Mouse (Mus musculus): Measurements from ENCODE around the gene Mfng. TPM values are rescaled to one million over a fixed set of nuclear protein-coding genes. Genes with fewer than 3 reads are reported as not detected.

Mfng gene
- total RNA-seq, 2 experiments from 2014 or later, result 11.2 to 11.8 TPM

GRCm38 (mm10) chr15:78789721-78790323 is 16.5 kb upstream of the Mfng start:
- DNase-seq, result no peak
- intact Hi-C loops (cut with DNase I), result no loop called here

- no peak for DNase-seq
- intact Hi-C loops (cut with DNase I), result no loop called here
Measured at GRCm38 (mm10) chr15:78788042-78788441, 14.8 kb upstream of the Mfng start.

- DNase-seq, result peak; percentile 42 to 52
- intact Hi-C loops (cut with DNase I), result loop anchor here (2.0 kb wide), 2 partner anchors 15 to 45 kb away; partner anchors contain the start of gene Card10
Measured at GRCm38 (mm10) chr15:78787287-78787856, 14.1 kb upstream of the Mfng start.

GRCm38 (mm10) chr15:78786411-78786818 is 13.1 kb upstream of the Mfng start:
- peak in 1 of 2 experiments; percentile 55 for DNase-seq

GRCm38 (mm10) chr15:78785961-78786360 is 12.7 kb upstream of the Mfng start:
- intact Hi-C loops (cut with DNase I), result loop anchor here (2.0 kb wide), 2 partner anchors 17 to 47 kb away; partner anchors contain the start of gene Card10
- peak; percentile 78 to 83 for DNase-seq

More at GRCm38 (mm10) chr15:78786411-78786818, 13.1 kb upstream of the Mfng start:
- intact Hi-C loops (cut with DNase I), result loop anchor here (2.0 kb wide), 2 partner anchors 16 to 46 kb away; partner anchors contain the start of gene Card10

GRCm38 (mm10) chr15:78785258-78785657 is 12.0 kb upstream of the Mfng start:
- intact Hi-C loops (cut with DNase I), result no loop called here
- DNase-seq, result no peak

- DNase-seq, result no peak
- intact Hi-C loops (cut with DNase I), result no loop called here
Measured at GRCm38 (mm10) chr15:78784520-78784919, 11.2 kb upstream of the Mfng start.

- intact Hi-C loops (cut with DNase I), result no loop called here
- no peak for DNase-seq
Measured at GRCm38 (mm10) chr15:78782348-78783103, 9.3 kb upstream of the Mfng start.

GRCm38 (mm10) chr15:78780908-78781307 is 7.6 kb upstream of the Mfng start:
- DNase-seq, result no peak
- intact Hi-C loops (cut with DNase I), result no loop called here

- intact Hi-C loops (cut with DNase I), result no loop called here
- DNase-seq, result no peak
Measured at GRCm38 (mm10) chr15:78780359-78780758, 7.1 kb upstream of the Mfng start.

GRCm38 (mm10) chr15:78779690-78780089 is 6.4 kb upstream of the Mfng start:
- intact Hi-C loops (cut with DNase I), result no loop called here

GRCm38 (mm10) chr15:78779253-78779652 is 6.0 kb upstream of the Mfng start:
- DNase-seq, result no peak
- intact Hi-C loops (cut with DNase I), result no loop called here

More at GRCm38 (mm10) chr15:78779690-78780089, 6.4 kb upstream of the Mfng start:
- no peak for DNase-seq

GRCm38 (mm10) chr15:78778077-78778870 is 5.0 kb upstream of the Mfng start:
- intact Hi-C loops (cut with DNase I), result no loop called here
- DNase-seq, result peak; percentile 90 to 92

GRCm38 (mm10) chr15:78772856-78773255 is 419 bp downstream of the Mfng start:
- DNase-seq, result no peak
- intact Hi-C loops (cut with DNase I), result no loop called here

GRCm38 (mm10) chr15:78772368-78772763 is 909 bp downstream of the Mfng start:
- DNase-seq, result no peak
- intact Hi-C loops (cut with DNase I), result no loop called here

- intact Hi-C loops (cut with DNase I), result no loop called here
- peak; percentile 54 to 59 for DNase-seq
Measured at GRCm38 (mm10) chr15:78771531-78772367, 1.5 kb downstream of the Mfng start.

GRCm38 (mm10) chr15:78770983-78771355 is 2.3 kb downstream of the Mfng start:
- DNase-seq, result no peak
- intact Hi-C loops (cut with DNase I), result no loop called here

GRCm38 (mm10) chr15:78770234-78770982 is 2.9 kb downstream of the Mfng start:
- intact Hi-C loops (cut with DNase I), result no loop called here
- DNase-seq, result no peak

GRCm38 (mm10) chr15:78769064-78769463 is 4.2 kb downstream of the Mfng start:
- no peak for DNase-seq
- intact Hi-C loops (cut with DNase I), result no loop called here
